Mouse (Mus musculus): Measurements from ENCODE around the gene Hist1h4i.

DNA sequence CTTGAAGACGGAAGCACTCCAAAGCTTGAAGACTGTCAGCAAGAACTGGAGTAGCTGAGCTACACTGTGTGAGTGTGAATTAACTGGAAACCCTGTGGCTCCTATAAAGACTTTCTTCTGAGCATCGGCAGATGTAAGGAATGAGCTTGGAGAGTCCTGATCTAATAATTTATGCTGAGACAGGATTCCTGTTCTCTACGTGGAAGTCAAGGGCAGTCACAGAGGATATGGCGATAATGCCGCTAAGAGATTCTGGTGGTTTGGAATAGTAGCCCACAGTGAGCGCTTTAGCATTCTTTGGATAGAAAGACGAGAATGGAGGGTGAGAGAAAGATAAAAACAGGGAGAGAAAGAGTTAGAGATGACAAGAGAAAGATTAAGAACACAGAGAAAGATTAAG lies 33.3 kb downstream of the Hist1h4i start:
- TF ChIP-seq CTCF (IDR thresholded peaks at IDR 0.05 in 2 of 3, conservative IDR thresholded peaks at IDR 0.05 in 1 of 3; ENCODE audit: control insufficient read depth in 1 of 3, insufficient read depth in 1 of 3, low read depth in 2 of 3, low read length in 3 of 3, poor library complexity in 1 of 3, severe bottlenecking in 1 of 3) (no peak), POLR2AphosphoS2 (IDR thresholded peaks at IDR 0.05; ENCODE audit: low read length) (no peak), POLR2A (IDR thresholded peaks at IDR 0.05; ENCODE audit: control insufficient read depth in 1 of 2, insufficient read depth in 1 of 2, low read depth in 1 of 2, low read length in 2 of 2, poor library complexity in 1 of 2) (no peak), KAT2A (conservative IDR thresholded peaks at IDR 0.05; ENCODE audit: low read depth, low read length) (no peak), JUND (IDR thresholded peaks at IDR 0.05; ENCODE audit: low read depth, low read length) (no peak), ZKSCAN1 (IDR thresholded peaks at IDR 0.05; ENCODE audit: low read depth, low read length) (no peak), E2F4 (IDR thresholded peaks at IDR 0.05; ENCODE audit: borderline replicate concordance, low read depth, low read length) (no peak)

Data from MEL (cell line).